Mouse (Mus musculus): ENCODE results near the gene Sptb.

Sptb gene
- long read RNA-seq, experiment 1, partial matches to known transcripts, result 1 of 3 reads
- long read RNA-seq, experiment 1, other reads (novel, unspliced or antisense), result 2 of 3 reads
- long read RNA-seq, experiment 2, result 0 reads

- intact Hi-C loops (cut with DNase I), result loop anchor here (5.0 kb wide), 1 partner anchor 63 kb away; no protein-coding TSS in a partner anchor
Measured at GRCm38 (mm10) chr12:76710351-76711100, at the start of gene Sptb. TSS of gene Sptb (minus strand) at chr12:76710547.

DNA sequence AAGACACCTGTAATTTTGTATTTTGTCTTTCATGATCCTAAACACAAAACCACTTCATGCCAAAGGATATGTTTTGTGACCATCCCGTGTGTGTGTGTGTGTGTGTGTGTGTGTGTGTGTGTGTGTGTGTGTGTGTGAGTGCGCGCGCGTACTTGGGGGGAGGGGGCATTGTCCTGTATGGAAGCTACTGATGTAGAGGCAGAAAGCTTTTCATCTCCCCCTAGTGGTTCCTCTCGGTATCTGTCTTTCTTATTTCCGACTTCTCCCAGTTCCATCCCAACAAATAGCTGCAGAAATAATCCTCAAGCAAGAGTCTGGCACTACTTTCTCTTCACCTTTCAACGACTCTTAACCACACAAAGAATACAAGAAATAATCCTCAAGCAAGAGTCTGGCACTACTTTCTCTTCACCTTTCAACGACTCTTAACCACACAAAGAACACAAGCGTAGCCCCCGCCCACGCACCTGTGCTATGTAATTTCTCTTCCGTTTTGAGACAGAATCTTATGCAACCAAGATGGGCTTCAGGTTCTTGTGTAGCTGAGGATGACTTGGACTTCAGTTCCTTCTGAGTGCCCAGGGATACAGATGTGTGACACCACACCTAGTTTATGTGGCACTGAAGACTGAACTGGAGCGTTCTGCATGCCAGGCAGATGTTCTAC, 42.4 kb upstream of the Sptb start:
- intact Hi-C loops (cut with DNase I), result no loop called here

DNA sequence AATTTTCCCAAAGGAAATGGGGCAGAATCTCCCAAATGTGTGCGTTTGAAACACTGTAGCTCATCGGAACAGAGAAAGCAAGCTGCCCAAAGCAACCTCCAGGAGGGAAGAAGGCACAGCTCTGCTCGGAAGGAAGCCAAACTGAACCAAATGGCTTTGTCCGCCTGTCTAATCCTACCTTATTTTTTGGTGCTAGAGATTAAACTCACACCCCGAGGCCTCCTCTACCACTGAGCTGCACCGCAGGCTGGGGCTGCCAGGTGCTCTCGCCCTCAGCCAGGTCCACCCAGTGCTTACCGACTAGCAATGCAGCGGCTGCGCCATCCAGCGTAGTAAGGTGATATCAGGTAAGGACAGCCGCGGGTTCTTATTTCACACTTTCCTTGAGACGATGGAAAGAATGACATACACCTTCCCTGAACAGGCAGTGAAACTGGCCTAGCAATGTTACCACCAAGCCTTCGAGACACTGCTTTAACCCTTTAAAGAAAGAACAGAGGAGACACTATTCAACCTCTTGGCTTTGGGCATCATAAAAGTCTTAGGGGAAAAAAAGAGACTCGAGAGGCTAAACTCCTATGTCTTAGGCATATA, 40.6 kb upstream of the Sptb start:
- intact Hi-C loops (cut with DNase I), result no loop called here

DNA sequence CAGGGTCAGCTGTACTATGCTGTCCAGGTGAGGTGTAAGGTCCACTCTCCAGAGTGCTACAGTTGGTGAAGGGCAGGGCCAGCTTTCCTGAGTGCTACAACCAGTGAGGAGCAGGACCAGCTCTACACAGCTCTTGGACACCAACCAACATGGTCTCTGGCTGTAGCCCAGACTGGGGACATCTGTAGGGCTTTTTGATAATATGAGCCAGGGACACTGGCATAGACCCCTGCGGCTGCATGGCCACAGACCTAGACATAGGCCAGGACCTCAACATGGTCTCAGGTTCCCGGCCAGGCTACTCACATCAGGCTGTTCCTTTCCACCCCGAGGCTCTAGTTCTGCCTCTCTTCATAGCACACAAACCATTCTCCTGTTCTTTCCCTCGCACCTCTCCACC, 17.6 kb upstream of the Sptb start:
- intact Hi-C loops (cut with DNase I), result no loop called here

DNA sequence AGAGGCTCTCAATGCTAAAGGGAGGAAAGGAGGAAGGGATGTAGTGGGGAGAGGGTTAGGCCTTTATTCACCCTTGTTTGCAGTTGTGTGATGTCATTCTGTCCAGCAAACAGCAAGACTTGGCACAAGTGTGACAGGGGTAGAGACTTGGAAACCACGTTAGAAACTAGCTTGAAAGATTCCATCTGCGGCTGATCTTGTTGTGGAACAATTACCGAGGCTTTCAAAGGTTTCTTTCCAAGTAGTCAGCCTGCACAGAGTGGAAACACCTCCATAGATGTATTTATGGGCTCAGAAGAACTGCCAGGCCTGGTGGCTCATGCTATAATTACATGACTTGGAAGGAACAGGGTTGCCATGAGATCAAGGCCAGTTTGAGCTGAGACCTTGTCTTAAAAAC, 11.7 kb upstream of the Sptb start:
- intact Hi-C loops (cut with DNase I), result loop anchor here (5.0 kb wide), 1 partner anchor 70 kb away; no protein-coding TSS in a partner anchor

DNA sequence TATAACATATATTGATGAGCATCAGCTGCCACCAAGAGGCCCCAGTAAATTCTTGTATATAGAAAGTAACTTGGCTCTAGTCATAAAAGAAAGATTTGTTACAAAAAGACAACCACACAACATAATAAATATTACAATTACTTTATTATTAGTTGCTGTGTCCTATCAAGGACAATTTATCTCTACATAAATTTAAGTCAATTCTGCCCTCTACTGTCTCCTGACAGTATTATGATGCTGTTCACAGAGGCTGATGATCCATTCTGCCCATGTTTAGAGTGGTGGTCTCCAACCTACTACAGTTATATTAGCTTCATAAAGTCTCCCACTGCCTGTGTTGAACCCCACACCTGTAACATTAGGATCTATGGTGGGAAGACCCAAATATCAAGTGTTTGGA, 10.2 kb upstream of the Sptb start:
- intact Hi-C loops (cut with DNase I), result loop anchor here (5.0 kb wide), 1 partner anchor 68 kb away; no protein-coding TSS in a partner anchor

- intact Hi-C loops (cut with DNase I), result no loop called here
Measured at GRCm38 (mm10) chr12:76718384-76718783, 8.0 kb upstream of the Sptb start.

DNA sequence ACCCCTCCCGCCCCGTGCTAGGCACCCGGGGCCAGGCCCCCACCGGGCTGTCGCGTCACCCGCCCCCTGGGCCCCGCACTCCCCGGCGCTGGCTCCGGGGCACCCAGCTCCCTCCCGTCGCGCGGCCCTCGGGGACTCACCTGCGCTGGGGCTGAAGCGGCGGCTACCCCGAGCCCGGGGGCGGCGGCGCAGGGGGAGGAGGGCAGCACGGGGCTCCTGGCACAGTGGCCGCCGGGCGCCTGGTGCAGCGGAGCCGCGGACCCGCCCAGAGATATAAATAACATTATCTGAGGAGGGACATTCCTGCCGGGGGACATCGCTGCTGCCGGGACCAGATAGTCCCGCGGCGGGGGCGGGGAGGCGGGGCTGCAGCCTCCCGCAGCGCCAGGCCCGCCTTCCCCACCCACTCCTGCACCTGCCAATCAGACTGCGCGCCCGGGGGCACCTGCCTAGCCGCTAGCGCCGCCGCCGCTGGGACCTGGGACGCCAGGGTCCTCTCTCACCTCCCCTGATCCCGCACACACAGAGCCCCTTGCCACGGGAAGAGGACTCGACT, 474 bp downstream of the Sptb start:
- intact Hi-C loops (cut with DNase I), result loop anchor here (5.0 kb wide), 1 partner anchor 63 kb away; no protein-coding TSS in a partner anchor

DNA sequence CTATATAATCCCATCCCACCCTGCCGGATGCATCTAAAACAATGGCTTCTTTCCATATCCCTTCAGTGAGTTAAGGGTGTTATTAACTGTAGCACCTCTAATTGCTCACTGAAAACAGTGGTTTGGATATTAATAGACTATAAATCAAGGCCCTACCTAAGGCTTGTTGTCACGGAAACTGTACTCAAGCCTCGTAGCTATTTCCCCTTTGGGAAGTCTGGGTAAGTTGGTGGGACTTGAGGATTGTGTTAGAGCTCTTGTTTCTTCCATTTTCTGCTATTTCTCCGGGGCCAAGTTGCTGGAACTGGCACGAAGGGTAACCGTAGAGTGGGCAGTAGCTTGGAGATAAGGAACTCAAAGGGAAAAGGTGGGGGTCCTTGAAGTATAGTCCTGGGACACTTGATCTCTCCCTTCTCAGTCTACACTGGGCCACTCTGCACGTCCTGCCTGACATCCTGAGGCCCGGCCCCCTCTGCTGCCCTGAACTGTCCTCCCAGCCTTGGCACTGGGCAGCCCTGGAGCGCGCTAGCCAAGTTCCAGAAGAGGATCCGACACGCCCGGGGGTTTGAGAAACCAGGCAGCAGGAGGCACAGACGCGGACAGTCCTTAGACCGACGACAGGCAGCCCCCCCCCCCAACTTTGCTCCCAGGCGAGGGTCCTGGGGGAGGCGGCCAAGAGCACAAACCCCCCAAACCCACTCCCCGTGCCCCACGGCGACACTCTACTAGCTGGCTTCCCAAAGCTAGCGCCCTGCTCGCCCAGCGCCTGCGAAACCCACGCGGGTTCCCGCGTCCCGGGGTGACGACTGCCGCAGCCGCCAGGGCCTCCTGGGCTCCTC, 1.2 kb downstream of the Sptb start:
- intact Hi-C loops (cut with DNase I), result no loop called here

- intact Hi-C loops (cut with DNase I), result no loop called here
Measured at GRCm38 (mm10) chr12:76708181-76708580, 2.2 kb downstream of the Sptb start.

DNA sequence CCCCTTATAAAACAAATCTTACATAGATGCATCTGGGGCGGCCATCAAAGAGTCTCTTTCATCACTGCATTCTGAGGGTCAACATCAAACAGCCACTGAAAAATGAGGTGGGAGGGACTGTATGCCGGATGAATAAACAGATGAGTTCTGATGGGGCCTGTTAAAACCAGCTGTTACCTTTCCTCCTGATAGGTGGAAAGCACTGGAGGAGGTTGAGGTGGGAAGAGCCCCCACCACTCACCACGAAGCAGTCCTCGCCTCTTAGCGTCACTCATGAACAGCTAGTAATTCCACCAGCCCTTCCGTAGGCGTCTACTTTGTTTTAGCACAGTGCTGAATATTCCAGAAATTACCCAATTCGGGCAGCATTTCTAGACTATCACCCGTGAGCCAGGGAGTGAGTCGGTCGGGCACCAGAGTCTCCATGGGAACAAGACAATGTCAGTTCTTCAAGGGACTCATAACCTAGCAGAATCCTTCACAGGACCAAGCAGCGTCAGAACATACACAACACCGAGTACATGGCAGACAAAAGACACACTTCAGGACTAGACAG, 13.9 kb downstream of the Sptb start:
- intact Hi-C loops (cut with DNase I), result no loop called here

DNA sequence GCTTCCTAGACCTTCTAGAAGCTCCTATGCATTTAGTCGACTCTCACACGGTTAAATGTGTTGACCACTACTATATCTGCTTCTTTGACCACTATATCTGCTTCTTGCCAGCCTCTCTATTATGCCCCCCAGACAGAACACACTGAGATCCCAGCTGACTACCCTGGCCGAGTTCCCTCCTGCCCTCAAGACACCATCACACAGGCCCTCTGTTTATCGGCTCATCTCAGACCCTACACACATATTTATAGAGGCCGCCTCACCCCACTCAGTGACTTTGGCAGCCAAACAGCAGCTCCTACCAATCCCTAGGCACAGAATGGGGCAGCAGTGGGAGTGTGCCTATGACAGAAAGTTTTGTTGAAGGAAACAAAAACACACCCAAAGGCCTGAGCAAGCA, 14.6 kb downstream of the Sptb start:
- intact Hi-C loops (cut with DNase I), result no loop called here

DNA sequence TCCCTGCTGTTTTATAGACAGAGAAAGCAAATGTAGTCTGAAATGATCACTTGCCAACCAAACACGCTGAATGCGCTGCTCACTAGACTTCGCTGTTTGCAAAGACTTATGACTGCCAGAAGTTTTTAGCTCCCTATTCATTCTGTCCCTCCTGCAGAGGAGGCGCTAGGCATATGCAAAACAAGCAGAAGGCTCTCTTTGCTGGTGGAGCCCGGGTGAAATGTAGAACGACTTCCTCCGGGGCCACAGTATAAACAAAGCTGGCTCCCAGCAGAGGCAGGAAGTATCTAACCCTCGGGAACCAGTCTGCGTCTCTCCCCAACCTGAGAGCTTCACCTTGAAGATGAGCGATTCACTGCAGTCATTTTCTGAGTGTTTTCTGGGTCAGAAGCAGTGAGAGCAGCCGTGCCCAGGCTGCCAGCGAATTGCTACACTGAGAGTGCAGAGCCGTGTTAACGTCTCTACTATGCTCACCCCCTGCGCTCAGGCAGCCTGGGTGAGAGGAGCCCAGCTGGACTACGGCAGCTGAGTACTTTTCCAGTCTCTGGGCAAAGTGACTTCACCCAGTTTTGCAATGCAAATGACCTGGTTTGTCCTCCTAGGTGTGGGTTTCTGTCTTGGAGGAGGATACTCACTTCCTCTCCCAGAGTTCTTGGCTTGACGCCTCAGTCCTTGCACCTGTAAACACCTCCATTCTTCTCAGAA, 15.4 kb downstream of the Sptb start:
- intact Hi-C loops (cut with DNase I), result no loop called here

GRCm38 (mm10) chr12:76687498-76688200, 22.7 kb downstream of the Sptb start:
- intact Hi-C loops (cut with DNase I), result no loop called here

GRCm38 (mm10) chr12:76685647-76686046, 24.7 kb downstream of the Sptb start:
- intact Hi-C loops (cut with DNase I), result no loop called here

- intact Hi-C loops (cut with DNase I), result no loop called here
Measured at GRCm38 (mm10) chr12:76684493-76684892, 25.9 kb downstream of the Sptb start.

- intact Hi-C loops (cut with DNase I), result no loop called here
Measured at GRCm38 (mm10) chr12:76681937-76682336, 28.4 kb downstream of the Sptb start.

DNA sequence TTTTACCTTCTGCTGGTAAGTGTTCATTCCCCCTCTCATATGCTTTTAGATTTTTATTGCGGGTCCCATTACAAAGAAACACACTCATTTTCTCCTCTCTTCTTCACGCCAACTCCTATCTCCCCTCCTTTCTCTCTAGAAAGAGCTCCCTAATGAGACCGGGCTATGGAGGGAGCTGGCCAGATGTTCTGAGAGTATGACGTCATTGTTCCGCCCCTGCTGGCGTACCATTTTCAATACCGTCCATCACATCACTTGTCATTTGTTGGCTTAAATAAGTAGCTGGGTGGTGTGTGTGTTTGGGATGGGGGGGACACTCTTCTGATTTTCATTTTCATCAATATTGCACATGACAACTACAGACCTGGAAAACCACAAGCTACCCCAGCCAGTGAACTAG, 33.3 kb downstream of the Sptb start:
- intact Hi-C loops (cut with DNase I), result no loop called here

- intact Hi-C loops (cut with DNase I), result no loop called here
Measured at GRCm38 (mm10) chr12:76676477-76676876, 33.9 kb downstream of the Sptb start.
